Mouse (Mus musculus) ovary, adult 10 weeks (tissue): ENCODE results near the gene 1700012A03Rik. TPM values are rescaled to one million over a fixed set of nuclear protein-coding genes. Genes with fewer than 3 reads are reported as not detected.

Source experiments
- polyA plus RNA-seq: library from polyadenylated mRNA; stranded (reverse); fragments of 350-450 nt; fragmentation: Illumina TruSeq; extraction: RNeasy Lipid Tissue Mini Kit (QIAGEN cat#74804); gene quantifications from one replicate; pipeline ENCODE4 v1.2.3, GENCODE M21; 2014

The 1700012A03Rik gene
- not detected for polyA plus RNA-seq

DNA sequence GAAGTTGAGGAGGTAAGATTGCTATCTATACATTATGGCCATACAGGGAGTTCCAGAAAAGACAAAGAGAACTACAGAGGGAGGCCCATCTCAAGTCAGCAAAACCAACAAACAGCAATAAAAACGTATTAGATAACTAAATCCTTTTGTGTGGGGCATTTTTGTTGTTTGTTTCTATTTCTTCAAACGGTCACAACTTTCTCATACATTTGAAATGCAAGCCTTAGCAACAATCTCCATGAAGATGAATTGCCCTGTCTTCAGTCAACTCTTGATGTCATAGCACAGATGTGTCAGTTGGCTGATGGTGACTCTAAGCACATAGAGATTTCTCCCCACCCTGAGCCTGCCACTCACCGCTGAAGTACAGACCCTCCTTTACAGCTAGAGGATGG, at the start of gene 1700012A03Rik:
Gene 1700012A03Rik, plus strand, starts transcription at position 296 of the 395 bp plus-strand sequence.

